Mouse (Mus musculus): ENCODE measurements at regions not wholly inside any gene's neighbourhood (a gene's known extent, or its start where the extent isn't known, plus 50 kb on each side); places are given as distances from the start of the nearest gene placed in this dataset.

- no peak overlapping the region for H3K4me3 ChIP-seq (replicated peaks)
- WGBS: 72% methylated on average over 12 of the region's 12 CpGs
- H3K36me3 ChIP-seq (replicated peaks): no peaks in the 10 kb centered on the region
- H3K4me1 ChIP-seq: no peaks in the 10 kb centered on the region
- H3K9me3 ChIP-seq: no peaks in the 10 kb centered on the region
- no peak for ATAC-seq (ENCODE audit: low FRiP score)
- H3K27ac ChIP-seq: no peak overlapping the region
- H3K27me3 ChIP-seq: no peaks in the 10 kb centered on the region
- no peak overlapping the region for H3K9ac ChIP-seq
- H3K4me2 ChIP-seq: no peak overlapping the region
Measured at GRCm38 (mm10) chr1:73251911-73252356, 236.2 kb upstream of the Tnp1 start.

GRCm38 (mm10) chr1:73244016-73244415 lies 228.3 kb upstream of the Tnp1 start:
- H3K27ac ChIP-seq: no peak overlapping the region
- H3K4me1 ChIP-seq: no peaks in the 10 kb centered on the region
- no peaks in the 10 kb centered on the region for H3K36me3 ChIP-seq (replicated peaks)
- ATAC-seq (ENCODE audit: low FRiP score): no peak
- 90% methylated on average over 2 of the region's 2 CpGs for WGBS
- H3K27me3 ChIP-seq: no peaks in the 10 kb centered on the region
- no peak overlapping the region for H3K4me3 ChIP-seq (replicated peaks)
- no peak overlapping the region for H3K9ac ChIP-seq
- no peak overlapping the region for H3K4me2 ChIP-seq
- no peaks in the 10 kb centered on the region for H3K9me3 ChIP-seq

- no peaks in the 10 kb centered on the region for H3K36me3 ChIP-seq (replicated peaks)
- no peaks in the 10 kb centered on the region for H3K27me3 ChIP-seq
- no peak for ATAC-seq (ENCODE audit: low FRiP score)
- no peak overlapping the region for H3K9ac ChIP-seq
- WGBS: 92% methylated on average over 9 of the region's 9 CpGs
- H3K4me2 ChIP-seq: no peak overlapping the region
- no peaks in the 10 kb centered on the region for H3K4me1 ChIP-seq
- no peak overlapping the region for H3K27ac ChIP-seq
- no peak overlapping the region for H3K4me3 ChIP-seq (replicated peaks)
- H3K9me3 ChIP-seq: no peaks in the 10 kb centered on the region
Measured at GRCm38 (mm10) chr1:73242290-73242689, 226.6 kb upstream of the Tnp1 start.

- Histone ChIP-seq H3K27ac (no peak overlapping the region), H3K36me3 (replicated peaks) (no peaks in the 10 kb centered on the region), H3K4me1 (no peaks in the 10 kb centered on the region), H3K4me3 (replicated peaks) (no peak overlapping the region), H3K4me2 (no peak overlapping the region), H3K27me3 (no peaks in the 10 kb centered on the region), H3K9ac (no peak overlapping the region), H3K9me3 (no peaks in the 10 kb centered on the region)
- WGBS: 78% methylated on average over 3 of the region's 3 CpGs
- no peak for ATAC-seq (ENCODE audit: low FRiP score)
Measured at GRCm38 (mm10) chr1:73236867-73237266, 221.2 kb upstream of the Tnp1 start.

- H3K27me3 ChIP-seq: no peaks in the 10 kb centered on the region
- H3K4me2 ChIP-seq: no peak overlapping the region
- H3K9ac ChIP-seq: no peak overlapping the region
- H3K4me3 ChIP-seq (replicated peaks): no peak overlapping the region
- H3K27ac ChIP-seq: no peak overlapping the region
- no peaks in the 10 kb centered on the region for H3K4me1 ChIP-seq
- H3K36me3 ChIP-seq (replicated peaks): no peaks in the 10 kb centered on the region
- peaks cover 6% of the 10 kb centered on the region; the same call in 1 of the 2 replicates for H3K9me3 ChIP-seq
- no peak for ATAC-seq (ENCODE audit: low FRiP score)
Measured at GRCm38 (mm10) chr1:73233636-73234035, 217.9 kb upstream of the Tnp1 start.

- no peaks in the 10 kb centered on the region for H3K4me1 ChIP-seq
- 77% methylated on average over 3 of the region's 3 CpGs for WGBS
- no peaks in the 10 kb centered on the region for H3K27me3 ChIP-seq
- H3K36me3 ChIP-seq (replicated peaks): no peaks in the 10 kb centered on the region
- no peak for ATAC-seq (ENCODE audit: low FRiP score)
- no peak overlapping the region for H3K4me3 ChIP-seq (replicated peaks)
- peaks cover 6% of the 10 kb centered on the region; the same call in 1 of the 2 replicates for H3K9me3 ChIP-seq
- no peak overlapping the region for H3K27ac ChIP-seq
- H3K4me2 ChIP-seq: no peak overlapping the region
- H3K9ac ChIP-seq: no peak overlapping the region
Measured at GRCm38 (mm10) chr1:73233041-73233440, 217.3 kb upstream of the Tnp1 start.

GRCm38 (mm10) chr1:73230611-73231010 lies 214.9 kb upstream of the Tnp1 start:
- no peak overlapping the region for H3K4me2 ChIP-seq
- H3K4me1 ChIP-seq: no peaks in the 10 kb centered on the region
- no peaks in the 10 kb centered on the region for H3K27me3 ChIP-seq
- no peak overlapping the region for H3K27ac ChIP-seq
- H3K4me3 ChIP-seq (replicated peaks): no peak overlapping the region
- no peak overlapping the region for H3K9ac ChIP-seq
- peaks cover 6% of the 10 kb centered on the region; the same call in 1 of the 2 replicates for H3K9me3 ChIP-seq
- no peaks in the 10 kb centered on the region for H3K36me3 ChIP-seq (replicated peaks)
- ATAC-seq (ENCODE audit: low FRiP score): no peak
- 83% methylated on average over 1 of the region's 1 CpGs for WGBS

GRCm38 (mm10) chr1:73227246-73227645 lies 211.5 kb upstream of the Tnp1 start:
- no peak overlapping the region for H3K9ac ChIP-seq
- H3K27ac ChIP-seq: no peak overlapping the region
- no peak for ATAC-seq (ENCODE audit: low FRiP score)
- H3K4me3 ChIP-seq (replicated peaks): no peak overlapping the region
- H3K27me3 ChIP-seq: no peaks in the 10 kb centered on the region
- H3K4me2 ChIP-seq: no peak overlapping the region
- 0 out of 2 replicates have a peak, but pooled peaks cover 4% of the 10 kb centered on the region for H3K4me1 ChIP-seq
- 94% methylated on average over 8 of the region's 8 CpGs for WGBS
- H3K9me3 ChIP-seq: peaks cover 6% of the 10 kb centered on the region; the same call in 1 of the 2 replicates
- H3K36me3 ChIP-seq (replicated peaks): no peaks in the 10 kb centered on the region

- no peaks in the 10 kb centered on the region for H3K27me3 ChIP-seq
- H3K9ac ChIP-seq: no peak overlapping the region
- WGBS: 31% methylated on average over 2 of the region's 2 CpGs
- no peak overlapping the region for H3K27ac ChIP-seq
- H3K4me2 ChIP-seq: no peak overlapping the region
- ATAC-seq (ENCODE audit: low FRiP score): no peak
- H3K9me3 ChIP-seq: no peaks in the 10 kb centered on the region
- 0 out of 2 replicates have a peak, but pooled peaks cover 8% of the 10 kb centered on the region for H3K4me1 ChIP-seq
- no peak overlapping the region for H3K4me3 ChIP-seq (replicated peaks)
- H3K36me3 ChIP-seq (replicated peaks): no peaks in the 10 kb centered on the region
Measured at GRCm38 (mm10) chr1:73221863-73222262, 206.2 kb upstream of the Tnp1 start.

GRCm38 (mm10) chr1:73214305-73214946 lies 198.7 kb upstream of the Tnp1 start:
- Histone ChIP-seq H3K9me3 (no peaks in the 10 kb centered on the region), H3K27ac (no peak overlapping the region), H3K4me1 (0 out of 2 replicates have a peak, but pooled peaks cover 4% of the 10 kb centered on the region), H3K4me2 (no peak overlapping the region), H3K36me3 (replicated peaks) (no peaks in the 10 kb centered on the region), H3K4me3 (replicated peaks) (no peak overlapping the region), H3K27me3 (no peaks in the 10 kb centered on the region), H3K9ac (no peak overlapping the region)
- WGBS: 90% methylated on average over 5 of the region's 5 CpGs
- no peak for ATAC-seq (ENCODE audit: low FRiP score)

- no peaks in the 10 kb centered on the region for H3K4me1 ChIP-seq
- H3K9ac ChIP-seq: no peak overlapping the region
- no peak for ATAC-seq (ENCODE audit: low FRiP score)
- no peak overlapping the region for H3K4me2 ChIP-seq
- H3K9me3 ChIP-seq: no peaks in the 10 kb centered on the region
- H3K27ac ChIP-seq: no peak overlapping the region
- H3K36me3 ChIP-seq (replicated peaks): no peaks in the 10 kb centered on the region
- no peaks in the 10 kb centered on the region for H3K27me3 ChIP-seq
- H3K4me3 ChIP-seq (replicated peaks): no peak overlapping the region
- 90% methylated on average over 8 of the region's 8 CpGs for WGBS
Measured at GRCm38 (mm10) chr1:73207421-73207820, 191.7 kb upstream of the Tnp1 start.

- no peak overlapping the region for H3K9ac ChIP-seq
- no peaks in the 10 kb centered on the region for H3K4me1 ChIP-seq
- WGBS: 83% methylated on average over 1 of the region's 1 CpGs
- H3K4me3 ChIP-seq (replicated peaks): no peak overlapping the region
- no peaks in the 10 kb centered on the region for H3K36me3 ChIP-seq (replicated peaks)
- no peak overlapping the region for H3K4me2 ChIP-seq
- H3K27ac ChIP-seq: no peak overlapping the region
- H3K27me3 ChIP-seq: no peaks in the 10 kb centered on the region
- no peaks in the 10 kb centered on the region for H3K9me3 ChIP-seq
- ATAC-seq (ENCODE audit: low FRiP score): no peak
Measured at GRCm38 (mm10) chr1:73205788-73206187, 190.1 kb upstream of the Tnp1 start.

GRCm38 (mm10) chr1:73200112-73200511 lies 184.4 kb upstream of the Tnp1 start:
- Histone ChIP-seq H3K4me1 (no peaks in the 10 kb centered on the region), H3K27ac (no peak overlapping the region), H3K9me3 (no peaks in the 10 kb centered on the region), H3K9ac (no peak overlapping the region), H3K4me2 (no peak overlapping the region), H3K27me3 (no peaks in the 10 kb centered on the region), H3K4me3 (replicated peaks) (no peak overlapping the region), H3K36me3 (replicated peaks) (no peaks in the 10 kb centered on the region)
- WGBS: 84% methylated on average over 2 of the region's 2 CpGs
- no peak for ATAC-seq (ENCODE audit: low FRiP score)
